Mouse (Mus musculus) C2C12 (cell line): ENCODE measurements around the gene Ptcra. TPM values are rescaled to one million over a fixed set of nuclear protein-coding genes. Genes with fewer than 3 reads are reported as not detected.

Source experiments
- H3K27me3 ChIP-seq: one replicate; pipeline ENCODE4 v1.6.1; 2011; ENCODE audit not compliant: control insufficient read depth, insufficient read depth, insufficient read length
- H3K36me3 ChIP-seq: one replicate; pipeline ENCODE4 v1.6.1; 2011; ENCODE audit not compliant: control insufficient read depth, insufficient read depth
- H3K4me3 ChIP-seq: one replicate; pipeline ENCODE4 v1.5.1; 2011; ENCODE audit warnings: mild to moderate bottlenecking, control low read depth; ENCODE audit not compliant: poor library complexity, insufficient read depth, severe bottlenecking
- H3K79me2 ChIP-seq: one replicate; pipeline ENCODE4 v1.6.1; 2011; ENCODE audit not compliant: control insufficient read depth, insufficient read depth
- H3K79me3 ChIP-seq: one replicate; pipeline ENCODE4 v1.6.1; 2011; ENCODE audit warnings: low read depth, control low read depth
- H3ac ChIP-seq: one replicate; pipeline ENCODE3; 2011; ENCODE audit warnings: low read depth; ENCODE audit not compliant: control insufficient read depth, insufficient read length
- CEBPB ChIP-seq: IDR thresholded peaks from one replicate; pipeline ENCODE4 v1.6.1; 2011; ENCODE audit warnings: low read depth, mild to moderate bottlenecking, control low read depth, moderate library complexity
- CTCF ChIP-seq: IDR thresholded peaks from one replicate; pipeline ENCODE4 v1.5.1; 2011; ENCODE audit not compliant: control insufficient read depth, insufficient read depth, insufficient read length
- FOSL1 ChIP-seq: IDR thresholded peaks from one replicate; pipeline ENCODE4 v1.8.0; 2011; ENCODE audit warnings: mild to moderate bottlenecking, low read length; ENCODE audit not compliant: poor library complexity, insufficient read depth, severe bottlenecking
- MAX ChIP-seq: IDR thresholded peaks from one replicate; pipeline ENCODE4 v1.6.1; 2011; ENCODE audit warnings: mild to moderate bottlenecking, control low read depth
- MYOD1 ChIP-seq: IDR thresholded peaks from one replicate; pipeline ENCODE4 v1.6.1; 2011; ENCODE audit warnings: low read depth; ENCODE audit not compliant: control insufficient read depth, insufficient read length
- MYOG ChIP-seq: IDR thresholded peaks from one replicate; pipeline ENCODE4 v1.6.1; 2011; ENCODE audit not compliant: control insufficient read depth, insufficient read length; ENCODE audit errors: extremely low read depth
- USF1 ChIP-seq: IDR thresholded peaks from one replicate; pipeline ENCODE4 v1.6.1; 2011; ENCODE audit warnings: low read depth, mild to moderate bottlenecking, control low read depth, moderate library complexity
- polyA plus RNA-seq: library from polyadenylated mRNA; unstranded; fragments of >200 nt; fragmentation: generic; extraction: Trizol; gene quantifications from one replicate; pipeline ENCODE4 v1.2.1, GENCODE M21; 2012; ENCODE audit warnings: missing spikeins

The Ptcra gene
- polyA plus RNA-seq, 1 experiment: 0.06 TPM

- Histone ChIP-seq H3ac (peak within 1 kb of the TSS; percentile 96), H3K36me3 (peaks cover 36% of the 10 kb centered on the region)
- TF ChIP-seq MYOG (no peak), USF1 (peak; percentile 49), CTCF (no peak), MAX (peak; percentile 84)
Measured at GRCm38 (mm10) chr17:46772404-46773277, 9.1 kb upstream of the Ptcra start, which contains the start of gene 2310039H08Rik. 2310039H08Rik (plus strand) TSS chr17:46772635.

GRCm38 (mm10) chr17:46772038-46772403, 8.5 kb upstream of the Ptcra start:
- H3K4me3 ChIP-seq: peak overlapping the region; percentile 81
- H3ac ChIP-seq: peak overlapping the region; percentile 55
- H3K36me3 ChIP-seq: peaks cover 30% of the 10 kb centered on the region
- no peaks in the 10 kb centered on the region for H3K79me2 ChIP-seq
- no peaks in the 10 kb centered on the region for H3K27me3 ChIP-seq
- TF ChIP-seq CTCF (no peak), FOSL1 (no peak), MYOD1 (no peak), USF1 (no peak), MYOG (no peak), CEBPB (no peak), MAX (no peak)
- H3K79me3 ChIP-seq: no peaks in the 10 kb centered on the region

More at GRCm38 (mm10) chr17:46772404-46773277, 9.1 kb upstream of the Ptcra start, which contains the start of gene 2310039H08Rik:
- Histone ChIP-seq H3K79me3 (peaks cover 2% of the 10 kb centered on the region), H3K79me2 (peaks cover under 1% of the 10 kb centered on the region), H3K27me3 (no peaks in the 10 kb centered on the region), H3K4me3 (peak within 1 kb of the TSS; percentile 81)

GRCm38 (mm10) chr17:46771616-46772015, 8.1 kb upstream of the Ptcra start:
- Histone ChIP-seq H3K4me3 (no peak overlapping the region), H3ac (no peak overlapping the region), H3K79me3 (no peaks in the 10 kb centered on the region), H3K27me3 (no peaks in the 10 kb centered on the region), H3K79me2 (no peaks in the 10 kb centered on the region), H3K36me3 (peaks cover 28% of the 10 kb centered on the region)
- TF ChIP-seq USF1: no peak
- TF ChIP-seq MAX: no peak
- no peak for TF ChIP-seq MYOD1
- TF ChIP-seq FOSL1: no peak
- TF ChIP-seq CTCF: no peak
- TF ChIP-seq MYOG: no peak
- no peak for TF ChIP-seq CEBPB

- TF ChIP-seq USF1 (no peak), CTCF (no peak), MYOD1 (no peak), FOSL1 (no peak), MYOG (no peak), MAX (no peak), CEBPB (no peak)
- H3K79me2 ChIP-seq: no peaks in the 10 kb centered on the region
Measured at GRCm38 (mm10) chr17:46771025-46771424, 7.5 kb upstream of the Ptcra start.

GRCm38 (mm10) chr17:46770546-46770945, 7.0 kb upstream of the Ptcra start:
- peaks cover 18% of the 10 kb centered on the region for H3K36me3 ChIP-seq
- TF ChIP-seq FOSL1: no peak
- no peak for TF ChIP-seq MYOG
- TF ChIP-seq MYOD1: no peak
- TF ChIP-seq CEBPB: no peak
- no peak for TF ChIP-seq MAX
- TF ChIP-seq USF1: no peak

More at GRCm38 (mm10) chr17:46771025-46771424, 7.5 kb upstream of the Ptcra start:
- Histone ChIP-seq H3K79me3 (no peaks in the 10 kb centered on the region), H3ac (no peak overlapping the region), H3K27me3 (no peaks in the 10 kb centered on the region), H3K4me3 (no peak overlapping the region), H3K36me3 (peaks cover 22% of the 10 kb centered on the region)

More at GRCm38 (mm10) chr17:46770546-46770945, 7.0 kb upstream of the Ptcra start:
- Histone ChIP-seq H3ac (no peak overlapping the region), H3K27me3 (no peaks in the 10 kb centered on the region), H3K79me2 (no peaks in the 10 kb centered on the region), H3K4me3 (no peak overlapping the region), H3K79me3 (no peaks in the 10 kb centered on the region)
